Mouse (Mus musculus) hindbrain, postnatal 0 days (tissue): Measurements from ENCODE around the gene Cnot4. TPM values are rescaled to one million over a fixed set of nuclear protein-coding genes. Genes with fewer than 3 reads are reported as not detected.

Experiments used
- ATAC-seq: fragments of 200-750 bp; cut with Nextera tagmentation; 2 replicates; pipeline ENCODE4 v1.8.0; 2017; ENCODE audit warnings: mild to moderate bottlenecking, moderate TSS enrichment, moderate library complexity
- DNase-seq: peaks from one replicate; pipeline ENCODE4 v3.0.0-alpha.2; 2015; ENCODE audit warnings: low spot score
- H3K27ac ChIP-seq: fragments of 300-500 bp; sonication (generic); 2 replicates; pipeline ENCODE4 v1.5.1; 2014; ENCODE audit warnings: mild to moderate bottlenecking
- H3K27me3 ChIP-seq: fragments of 300-500 bp; sonication (generic); 2 replicates; pipeline ENCODE4 v1.6.1; 2014; ENCODE audit warnings: low read length, mixed read lengths; ENCODE audit not compliant: insufficient read depth
- H3K36me3 ChIP-seq: fragments of 300-500 bp; sonication (generic); 2 replicates; pipeline ENCODE4 v1.6.1; 2014; ENCODE audit warnings: low read length, mixed read lengths; ENCODE audit not compliant: insufficient read depth
- H3K4me1 ChIP-seq: fragments of 300-500 bp; sonication (generic); 2 replicates; pipeline ENCODE4 v1.6.1; 2014; ENCODE audit warnings: antibody characterized with exemption, low read length, mixed read lengths; ENCODE audit not compliant: insufficient read depth
- H3K4me2 ChIP-seq: fragments of 300-500 bp; sonication (generic); 2 replicates; pipeline ENCODE4 v1.6.1; 2014; ENCODE audit warnings: low read depth, mild to moderate bottlenecking, low read length, moderate library complexity, mixed read lengths
- H3K4me3 ChIP-seq: fragments of 300-500 bp; sonication (generic); 2 replicates; pipeline ENCODE4 v1.5.1; 2014; ENCODE audit warnings: low read length
- H3K9ac ChIP-seq: fragments of 300-500 bp; sonication (generic); replicated peaks from 2 replicates; pipeline ENCODE4 v1.6.1; 2014; ENCODE audit warnings: mild to moderate bottlenecking, low read length, moderate library complexity, mixed read lengths
- H3K9me3 ChIP-seq: fragments of 300-500 bp; sonication (generic); 2 replicates; pipeline ENCODE4 v1.6.1; 2016; ENCODE audit warnings: low read length, mixed read lengths
- CTCF ChIP-seq: IDR thresholded peaks from 2 replicates; pipeline ENCODE4 v1.5.1; 2016; ENCODE audit warnings: antibody characterized with exemption, control low read depth, low read depth
- WGBS: fragments of 180-500 bp; shearing (Covaris S2); extraction: QIAGEN DNeasy Blood & Tissue Kit; methylation state at CpG from one replicate; pipeline ENCODE4 v1.1.7; 2014; 5-methylcytosine and 5-hydroxymethylcytosine counted together
- polyA plus RNA-seq: library from polyadenylated mRNA; unstranded; fragments of >200 nt; fragmentation: Nextera tagmentation; extraction: Ambion mirVana; gene quantifications from 2 replicates; pipeline ENCODE4 v1.2.1, GENCODE M21; 2015
- total RNA-seq: library from RNA; depleted of rRNA; stranded (reverse); fragments of >200 nt; gene quantifications from 2 replicates; pipeline ENCODE4 v1.2.3, GENCODE M21; 2014

Gene Cnot4
- total and polyA plus RNA-seq, 2 experiments from 2014 or later = 21.4 to 24.7 TPM

GRCm38 (mm10) chr6:35132806-35133205 is 718 bp downstream of the Cnot4 start:
- Histone ChIP-seq H3K27me3 (no peaks in the 10 kb centered on the region), H3K9me3 (no peaks in the 10 kb centered on the region), H3K27ac (peak overlapping the region; percentile 82), H3K9ac (peak overlapping the region; percentile 64), H3K4me2 (peak overlapping the region; percentile 83), H3K36me3 (no peaks in the 10 kb centered on the region), H3K4me3 (peak overlapping the region; percentile 75), H3K4me1 (peaks cover 12% of the 10 kb centered on the region; the same call in 1 of the 2 replicates)
- TF ChIP-seq CTCF = no peak
- ATAC-seq (no peak; the same call in 1 of the 2 replicates), DNase-seq (peak; percentile 31)
- WGBS = 1% methylated on average over 11 of the region's 11 CpGs

GRCm38 (mm10) chr6:35122488-35122887 is 11.0 kb downstream of the Cnot4 start:
- Histone ChIP-seq H3K4me1 (no peaks in the 10 kb centered on the region), H3K9me3 (no peaks in the 10 kb centered on the region), H3K27me3 (no peaks in the 10 kb centered on the region), H3K36me3 (no peaks in the 10 kb centered on the region), H3K27ac (no peak overlapping the region), H3K4me2 (no peak overlapping the region), H3K9ac (no peak overlapping the region), H3K4me3 (no peak overlapping the region)
- no peak for TF ChIP-seq CTCF
- ATAC-seq (no peak), DNase-seq (no peak)
- WGBS = 80% methylated on average over 2 of the region's 2 CpGs

- H3K27me3 ChIP-seq = no peaks in the 10 kb centered on the region
- no peaks in the 10 kb centered on the region for H3K9me3 ChIP-seq
- H3K4me1 ChIP-seq = no peaks in the 10 kb centered on the region
- DNase-seq (no peak), ATAC-seq (no peak)
- H3K4me2 ChIP-seq = no peak overlapping the region
- no peak overlapping the region for H3K4me3 ChIP-seq
- H3K27ac ChIP-seq = no peak overlapping the region
- no peaks in the 10 kb centered on the region for H3K36me3 ChIP-seq
- WGBS = 100% methylated on average over 3 of the region's 3 CpGs
- no peak overlapping the region for H3K9ac ChIP-seq
- no peak for TF ChIP-seq CTCF
Observed at GRCm38 (mm10) chr6:35121925-35122324, 11.6 kb downstream of the Cnot4 start.

- 91% methylated on average over 1 of the region's 1 CpGs for WGBS
- ATAC-seq = no peak
- Histone ChIP-seq H3K4me3 (no peak overlapping the region), H3K27ac (no peak overlapping the region), H3K9me3 (no peaks in the 10 kb centered on the region), H3K4me2 (no peak overlapping the region), H3K36me3 (no peaks in the 10 kb centered on the region), H3K9ac (no peak overlapping the region), H3K4me1 (no peaks in the 10 kb centered on the region), H3K27me3 (no peaks in the 10 kb centered on the region)
- no peak for DNase-seq
- TF ChIP-seq CTCF = peak; percentile 5; the same call in 1 of the 2 replicates
Observed at GRCm38 (mm10) chr6:35102457-35102856, 31.1 kb downstream of the Cnot4 start.

- no peaks in the 10 kb centered on the region for H3K36me3 ChIP-seq
- ATAC-seq = no peak
- no peak for DNase-seq
- TF ChIP-seq CTCF = no peak
- H3K4me2 ChIP-seq = no peak overlapping the region
- H3K27ac ChIP-seq = no peak overlapping the region
- H3K4me3 ChIP-seq = no peak overlapping the region
- no peaks in the 10 kb centered on the region for H3K27me3 ChIP-seq
- no peaks in the 10 kb centered on the region for H3K9me3 ChIP-seq
- no peak overlapping the region for H3K9ac ChIP-seq
- 98% methylated on average over 3 of the region's 3 CpGs for WGBS
- H3K4me1 ChIP-seq = no peaks in the 10 kb centered on the region
Observed at GRCm38 (mm10) chr6:35084927-35085326, 48.6 kb downstream of the Cnot4 start.

GRCm38 (mm10) chr6:35075148-35075547 is 58.4 kb downstream of the Cnot4 start:
- Histone ChIP-seq H3K9ac (no peak overlapping the region), H3K4me2 (no peak overlapping the region), H3K9me3 (no peaks in the 10 kb centered on the region), H3K27me3 (no peaks in the 10 kb centered on the region), H3K4me3 (no peak overlapping the region), H3K36me3 (peaks cover 16% of the 10 kb centered on the region; the same call in 1 of the 2 replicates), H3K27ac (no peak overlapping the region), H3K4me1 (no peaks in the 10 kb centered on the region)
- DNase-seq = no peak
- 95% methylated on average over 9 of the region's 9 CpGs for WGBS
- TF ChIP-seq CTCF = no peak
- ATAC-seq = no peak

- H3K9ac ChIP-seq = no peak overlapping the region
- no peak for TF ChIP-seq CTCF
- H3K36me3 ChIP-seq = peaks cover 16% of the 10 kb centered on the region; the same call in 1 of the 2 replicates
- H3K4me1 ChIP-seq = no peaks in the 10 kb centered on the region
- H3K27ac ChIP-seq = no peak overlapping the region
- no peak overlapping the region for H3K4me2 ChIP-seq
- DNase-seq (peak; percentile 8), ATAC-seq (no peak)
- H3K27me3 ChIP-seq = no peaks in the 10 kb centered on the region
- no peaks in the 10 kb centered on the region for H3K9me3 ChIP-seq
- 65% methylated on average over 3 of the region's 3 CpGs for WGBS
- no peak overlapping the region for H3K4me3 ChIP-seq
Observed at GRCm38 (mm10) chr6:35071261-35071660, 62.3 kb downstream of the Cnot4 start.
